Mouse (Mus musculus) forebrain, embryonic 12.5 days (tissue): ENCODE data around the gene Slc16a9. TPM values are rescaled to one million over a fixed set of nuclear protein-coding genes. Genes with fewer than 3 reads are reported as not detected.

Experiments used
- ATAC-seq: fragments of 200-750 bp; cut with Nextera tagmentation; 2 replicates; pipeline ENCODE4 v1.8.0; 2017; ENCODE audit warnings: moderate TSS enrichment; ENCODE audit not compliant: low FRiP score
- H3K27ac ChIP-seq: fragments of 300-500 bp; sonication (generic); 2 replicates; pipeline ENCODE4 v1.5.1; 2016; ENCODE audit warnings: mild to moderate bottlenecking
- H3K27me3 ChIP-seq: fragments of 300-500 bp; sonication (generic); 2 replicates; pipeline ENCODE4 v1.6.1; 2016; ENCODE audit warnings: mild to moderate bottlenecking
- H3K36me3 ChIP-seq: fragments of 300-500 bp; sonication (generic); replicated peaks from 2 replicates; pipeline ENCODE4 v1.6.1; 2016; ENCODE audit warnings: mild to moderate bottlenecking
- H3K4me1 ChIP-seq: fragments of 300-500 bp; sonication (generic); 2 replicates; pipeline ENCODE4 v1.6.1; 2016
- H3K4me2 ChIP-seq: fragments of 300-500 bp; sonication (generic); 2 replicates; pipeline ENCODE4 v1.6.1; 2016; ENCODE audit warnings: mild to moderate bottlenecking, moderate library complexity
- H3K4me3 ChIP-seq: fragments of 300-500 bp; sonication (generic); replicated peaks from 2 replicates; pipeline ENCODE4 v1.5.1; 2016; ENCODE audit warnings: mild to moderate bottlenecking
- H3K9ac ChIP-seq: fragments of 300-500 bp; sonication (generic); 2 replicates; pipeline ENCODE4 v1.6.1; 2016; ENCODE audit warnings: mild to moderate bottlenecking
- H3K9me3 ChIP-seq: fragments of 300-500 bp; sonication (generic); 2 replicates; pipeline ENCODE4 v1.6.1; 2016
- WGBS: fragments of 180-500 bp; shearing (Covaris S2); methylation state at CpG from one replicate; pipeline ENCODE4 v1.1.7; 2016; 5-methylcytosine and 5-hydroxymethylcytosine counted together
- polyA plus RNA-seq: library from polyadenylated mRNA; unstranded; fragments of >200 nt; fragmentation: Nextera tagmentation; extraction: Ambion mirVana; gene quantifications from 2 replicates; pipeline ENCODE4 v1.2.1, GENCODE M21; 2016

The Slc16a9 gene
- polyA plus RNA-seq, 1 experiment from 2014 or later, result 0.74 TPM

GRCm38 (mm10) chr10:70255601-70256210 lies 10.8 kb downstream of the Slc16a9 start:
- H3K27ac ChIP-seq, result no peak overlapping the region
- no peaks in the 10 kb centered on the region for H3K36me3 ChIP-seq
- H3K9me3 ChIP-seq, result no peaks in the 10 kb centered on the region
- H3K27me3 ChIP-seq, result no peaks in the 10 kb centered on the region
- no peak overlapping the region for H3K9ac ChIP-seq
- no peak overlapping the region for H3K4me3 ChIP-seq
- no peak for ATAC-seq
- 88% methylated on average over 15 of the region's 15 CpGs for WGBS
- H3K4me2 ChIP-seq, result no peak overlapping the region
- peaks cover 6% of the 10 kb centered on the region; the same call in 1 of the 2 replicates for H3K4me1 ChIP-seq

- Histone ChIP-seq H3K36me3 (no peaks in the 10 kb centered on the region), H3K9ac (no peak overlapping the region), H3K27ac (no peak overlapping the region), H3K4me2 (no peak overlapping the region), H3K9me3 (no peaks in the 10 kb centered on the region), H3K4me3 (no peak overlapping the region), H3K4me1 (peaks cover 8% of the 10 kb centered on the region; the same call in 1 of the 2 replicates), H3K27me3 (no peaks in the 10 kb centered on the region)
- no peak for ATAC-seq
- WGBS, result 88% methylated on average over 4 of the region's 4 CpGs
These were observed 12.1 kb downstream of the Slc16a9 start for GRCm38 (mm10) chr10:70257029-70257428.

- no peak overlapping the region for H3K4me2 ChIP-seq
- no peaks in the 10 kb centered on the region for H3K9me3 ChIP-seq
- H3K4me3 ChIP-seq, result no peak overlapping the region
- no peaks in the 10 kb centered on the region for H3K36me3 ChIP-seq
- H3K27ac ChIP-seq, result no peak overlapping the region
- H3K9ac ChIP-seq, result no peak overlapping the region
- H3K27me3 ChIP-seq, result no peaks in the 10 kb centered on the region
- WGBS, result 49% methylated on average over 4 of the region's 4 CpGs
- ATAC-seq, result no peak
- peaks cover 8% of the 10 kb centered on the region; the same call in 1 of the 2 replicates for H3K4me1 ChIP-seq
These were observed 16.0 kb downstream of the Slc16a9 start for GRCm38 (mm10) chr10:70260904-70261303.

- Histone ChIP-seq H3K4me1 (peaks cover 8% of the 10 kb centered on the region; the same call in 1 of the 2 replicates), H3K4me3 (no peak overlapping the region), H3K36me3 (no peaks in the 10 kb centered on the region), H3K9ac (no peak overlapping the region), H3K27me3 (no peaks in the 10 kb centered on the region), H3K4me2 (no peak overlapping the region), H3K9me3 (no peaks in the 10 kb centered on the region), H3K27ac (no peak overlapping the region)
- 86% methylated on average over 3 of the region's 3 CpGs for WGBS
- ATAC-seq, result no peak
These were observed 17.2 kb downstream of the Slc16a9 start for GRCm38 (mm10) chr10:70262051-70262450.

- WGBS, result 74% methylated on average over 4 of the region's 4 CpGs
- no peaks in the 10 kb centered on the region for H3K27me3 ChIP-seq
- H3K4me1 ChIP-seq, result peaks cover 8% of the 10 kb centered on the region; the same call in 1 of the 2 replicates
- H3K4me2 ChIP-seq, result no peak overlapping the region
- no peak for ATAC-seq
- no peaks in the 10 kb centered on the region for H3K9me3 ChIP-seq
- no peak overlapping the region for H3K4me3 ChIP-seq
- no peak overlapping the region for H3K9ac ChIP-seq
- H3K27ac ChIP-seq, result no peak overlapping the region
- H3K36me3 ChIP-seq, result no peaks in the 10 kb centered on the region
These were observed 18.8 kb downstream of the Slc16a9 start for GRCm38 (mm10) chr10:70263681-70264189.

- Histone ChIP-seq H3K4me2 (no peak overlapping the region), H3K4me3 (no peak overlapping the region), H3K9me3 (no peaks in the 10 kb centered on the region), H3K27me3 (no peaks in the 10 kb centered on the region), H3K9ac (no peak overlapping the region), H3K27ac (no peak overlapping the region), H3K36me3 (no peaks in the 10 kb centered on the region), H3K4me1 (peaks cover 8% of the 10 kb centered on the region; the same call in 1 of the 2 replicates)
- WGBS, result 86% methylated on average over 9 of the region's 9 CpGs
- ATAC-seq, result no peak
These were observed 19.6 kb downstream of the Slc16a9 start for GRCm38 (mm10) chr10:70264337-70265036.

- Histone ChIP-seq H3K4me2 (no peak overlapping the region), H3K9me3 (no peaks in the 10 kb centered on the region), H3K27me3 (no peaks in the 10 kb centered on the region), H3K4me3 (no peak overlapping the region), H3K9ac (no peak overlapping the region), H3K27ac (no peak overlapping the region), H3K36me3 (no peaks in the 10 kb centered on the region), H3K4me1 (no peaks in the 10 kb centered on the region)
- ATAC-seq, result no peak
- WGBS, result 93% methylated on average over 6 of the region's 6 CpGs
These were observed 21.6 kb downstream of the Slc16a9 start for GRCm38 (mm10) chr10:70266501-70266900.

GRCm38 (mm10) chr10:70268581-70269446 lies 23.9 kb downstream of the Slc16a9 start:
- Histone ChIP-seq H3K4me1 (no peaks in the 10 kb centered on the region), H3K9me3 (no peaks in the 10 kb centered on the region), H3K9ac (no peak overlapping the region), H3K27me3 (no peaks in the 10 kb centered on the region), H3K4me2 (no peak overlapping the region), H3K27ac (no peak overlapping the region), H3K36me3 (no peaks in the 10 kb centered on the region), H3K4me3 (no peak overlapping the region)
- ATAC-seq, result no peak
- WGBS, result 82% methylated on average over 23 of the region's 23 CpGs

GRCm38 (mm10) chr10:70269447-70269787 lies 24.5 kb downstream of the Slc16a9 start:
- H3K27me3 ChIP-seq, result no peaks in the 10 kb centered on the region
- H3K9ac ChIP-seq, result no peak overlapping the region
- no peaks in the 10 kb centered on the region for H3K36me3 ChIP-seq
- no peak for ATAC-seq
- no peaks in the 10 kb centered on the region for H3K4me1 ChIP-seq
- H3K4me2 ChIP-seq, result no peak overlapping the region
- no peak overlapping the region for H3K27ac ChIP-seq
- 94% methylated on average over 2 of the region's 2 CpGs for WGBS
- H3K9me3 ChIP-seq, result no peaks in the 10 kb centered on the region
- H3K4me3 ChIP-seq, result no peak overlapping the region

- Histone ChIP-seq H3K4me3 (no peak overlapping the region), H3K4me2 (no peak overlapping the region), H3K4me1 (peaks cover 2% of the 10 kb centered on the region; the same call in 1 of the 2 replicates), H3K27me3 (no peaks in the 10 kb centered on the region), H3K36me3 (no peaks in the 10 kb centered on the region), H3K27ac (no peak overlapping the region), H3K9me3 (no peaks in the 10 kb centered on the region), H3K9ac (no peak overlapping the region)
- no peak for ATAC-seq
- 73% methylated on average over 1 of the region's 1 CpGs for WGBS
These were observed 31.8 kb downstream of the Slc16a9 start for GRCm38 (mm10) chr10:70276678-70277077.

GRCm38 (mm10) chr10:70279349-70279748 lies 34.4 kb downstream of the Slc16a9 start:
- Histone ChIP-seq H3K4me2 (no peak overlapping the region), H3K4me3 (no peak overlapping the region), H3K36me3 (no peaks in the 10 kb centered on the region), H3K4me1 (peaks cover 2% of the 10 kb centered on the region; the same call in 1 of the 2 replicates), H3K9ac (no peak overlapping the region), H3K9me3 (no peaks in the 10 kb centered on the region), H3K27me3 (no peaks in the 10 kb centered on the region), H3K27ac (no peak overlapping the region)
- WGBS, result 72% methylated on average over 8 of the region's 8 CpGs
- ATAC-seq, result no peak

GRCm38 (mm10) chr10:70287825-70288235 lies 42.9 kb downstream of the Slc16a9 start:
- peaks cover 16% of the 10 kb centered on the region for H3K4me1 ChIP-seq
- no peaks in the 10 kb centered on the region for H3K9me3 ChIP-seq
- no peaks in the 10 kb centered on the region for H3K36me3 ChIP-seq
- WGBS, result 33% methylated on average over 9 of the region's 9 CpGs
- no peak for ATAC-seq
- no peak overlapping the region for H3K4me2 ChIP-seq
- H3K4me3 ChIP-seq, result no peak overlapping the region
- no peaks in the 10 kb centered on the region for H3K27me3 ChIP-seq
- H3K27ac ChIP-seq, result no peak overlapping the region
- no peak overlapping the region for H3K9ac ChIP-seq
